Mouse (Mus musculus) heart, embryonic 15.5 days (tissue): Measurements from ENCODE around the gene Cdkl4. TPM values are rescaled to one million over a fixed set of nuclear protein-coding genes. Genes with fewer than 3 reads are reported as not detected.

ENCODE experiments used
- ATAC-seq: fragments of 200-750 bp; cut with Nextera tagmentation; replicated peaks from 2 replicates; pipeline ENCODE4 v1.8.0; 2017; ENCODE audit warnings: low read depth, moderate TSS enrichment; ENCODE audit not compliant: insufficient number of reproducible peaks, insufficient read depth, low FRiP score
- H3K27ac ChIP-seq: fragments of 300-500 bp; sonication (generic); 2 replicates; pipeline ENCODE4 v1.5.1; 2015; ENCODE audit warnings: mild to moderate bottlenecking, inconsistent platforms
- H3K27me3 ChIP-seq: fragments of 300-500 bp; sonication (generic); 2 replicates; pipeline ENCODE4 v1.6.1; 2015; ENCODE audit warnings: inconsistent platforms
- H3K36me3 ChIP-seq: fragments of 300-500 bp; sonication (generic); 2 replicates; pipeline ENCODE4 v1.6.1; 2015; ENCODE audit warnings: mild to moderate bottlenecking, inconsistent platforms
- H3K4me1 ChIP-seq: fragments of 300-500 bp; sonication (generic); replicated peaks from 2 replicates; pipeline ENCODE4 v1.6.1; 2015; ENCODE audit warnings: inconsistent platforms
- H3K4me2 ChIP-seq: fragments of 300-500 bp; sonication (generic); 2 replicates; pipeline ENCODE4 v1.6.1; 2015; ENCODE audit warnings: inconsistent platforms, mild to moderate bottlenecking, moderate library complexity
- H3K4me3 ChIP-seq: fragments of 300-500 bp; sonication (generic); 2 replicates; pipeline ENCODE4 v1.5.1; 2015; ENCODE audit warnings: mild to moderate bottlenecking, inconsistent platforms
- H3K9ac ChIP-seq: fragments of 300-500 bp; sonication (generic); 2 replicates; pipeline ENCODE4 v1.6.1; 2015; ENCODE audit warnings: mild to moderate bottlenecking, inconsistent platforms
- H3K9me3 ChIP-seq: fragments of 300-500 bp; sonication (generic); replicated peaks from 2 replicates; pipeline ENCODE4 v1.6.1; 2016; ENCODE audit warnings: inconsistent platforms
- WGBS: fragments of 180-500 bp; shearing (Covaris S2); methylation state at CpG from one replicate; pipeline ENCODE4 v1.1.7; 2015; ENCODE audit warnings: mixed read lengths; 5-methylcytosine and 5-hydroxymethylcytosine counted together
- polyA plus RNA-seq: library from polyadenylated mRNA; unstranded; fragments of >200 nt; fragmentation: Nextera tagmentation; extraction: Ambion mirVana; gene quantifications from 2 replicates; pipeline ENCODE4 v1.2.1, GENCODE M21; 2015

Gene Cdkl4
- polyA plus RNA-seq, 1 experiment from 2014 or later: 0.06 TPM

DNA sequence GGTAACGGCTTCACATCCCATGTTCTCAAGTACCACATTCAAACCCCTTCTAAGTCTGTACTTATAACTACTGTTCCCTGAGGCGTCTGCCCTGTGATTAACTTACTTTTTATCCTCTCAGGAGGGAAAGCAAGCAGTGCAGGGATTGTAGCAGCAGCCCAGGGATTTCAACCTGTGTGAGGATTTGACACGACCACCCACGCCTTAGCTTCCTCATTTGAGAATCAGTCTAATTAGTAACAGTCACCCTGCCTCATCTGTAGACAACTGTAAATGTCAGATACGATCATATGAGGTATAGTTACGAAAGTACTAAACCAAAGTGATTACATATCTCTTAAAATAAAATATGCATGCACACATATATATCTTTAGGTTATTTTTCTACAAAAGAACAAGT is 81.4 kb downstream of the Cdkl4 start:
- H3K9ac ChIP-seq: no peak overlapping the region
- no peak overlapping the region for H3K4me3 ChIP-seq
- ATAC-seq: no peak
- H3K4me2 ChIP-seq: no peak overlapping the region
- no peaks in the 10 kb centered on the region for H3K4me1 ChIP-seq
- no peaks in the 10 kb centered on the region for H3K9me3 ChIP-seq
- no peak overlapping the region for H3K27ac ChIP-seq
- no peaks in the 10 kb centered on the region for H3K36me3 ChIP-seq
- WGBS: 67% methylated on average over 6 of the region's 6 CpGs
- no peaks in the 10 kb centered on the region for H3K27me3 ChIP-seq

- no peaks in the 10 kb centered on the region for H3K36me3 ChIP-seq
- no peak overlapping the region for H3K4me2 ChIP-seq
- no peak overlapping the region for H3K9ac ChIP-seq
- H3K9me3 ChIP-seq: no peaks in the 10 kb centered on the region
- H3K4me3 ChIP-seq: no peak overlapping the region
- no peaks in the 10 kb centered on the region for H3K27me3 ChIP-seq
- H3K27ac ChIP-seq: no peak overlapping the region
- no peak for ATAC-seq
- H3K4me1 ChIP-seq: peaks cover 8% of the 10 kb centered on the region
- 76% methylated on average over 1 of the region's 1 CpGs for WGBS
Measured at GRCm38 (mm10) chr17:80493891-80494290, 83.7 kb downstream of the Cdkl4 start.

DNA sequence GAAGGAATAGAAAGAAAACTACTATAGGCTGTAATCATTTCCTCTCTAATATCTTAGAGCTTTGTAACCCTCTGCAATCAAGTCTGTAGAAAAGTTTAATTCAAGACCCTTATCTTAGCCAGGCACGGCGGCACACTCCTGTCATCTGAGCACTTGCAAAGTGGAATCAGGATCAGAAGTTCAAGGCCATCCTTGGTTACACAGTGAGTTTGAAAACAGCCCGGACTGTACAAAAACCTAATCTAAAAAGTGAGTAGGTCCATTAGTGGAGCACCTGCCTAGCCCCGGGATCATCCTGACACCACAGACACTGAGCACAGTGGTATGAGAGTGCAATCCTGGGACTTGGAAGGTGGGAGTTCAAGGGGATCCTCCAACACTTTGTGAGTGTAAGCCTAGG is 84.8 kb downstream of the Cdkl4 start:
- Histone ChIP-seq H3K4me1 (peaks cover 11% of the 10 kb centered on the region), H3K9me3 (no peaks in the 10 kb centered on the region), H3K4me2 (no peak overlapping the region), H3K36me3 (no peaks in the 10 kb centered on the region), H3K9ac (no peak overlapping the region), H3K27me3 (no peaks in the 10 kb centered on the region), H3K4me3 (no peak overlapping the region), H3K27ac (no peak overlapping the region)
- no peak for ATAC-seq
- WGBS: 76% methylated on average over 4 of the region's 4 CpGs

DNA sequence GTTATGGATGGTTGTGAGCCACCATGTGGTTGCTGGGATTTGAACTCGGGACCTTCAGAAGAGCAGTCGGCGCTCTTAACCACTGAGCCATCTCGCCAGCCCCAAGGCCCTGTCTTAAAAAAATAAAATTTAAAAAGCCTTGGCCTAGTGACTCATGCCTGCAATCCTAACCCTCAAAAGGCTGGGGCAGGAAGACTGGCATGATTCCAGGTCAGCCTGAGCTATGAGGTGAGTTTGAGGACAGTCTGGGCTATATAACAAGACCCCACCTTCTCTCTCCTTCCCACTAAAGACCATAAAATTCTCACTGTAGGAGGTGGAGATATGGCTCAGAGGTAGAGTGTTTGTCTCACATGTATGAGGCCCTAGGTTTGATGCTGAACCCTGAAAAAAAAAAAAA is 85.3 kb downstream of the Cdkl4 start:
- no peak overlapping the region for H3K27ac ChIP-seq
- H3K9me3 ChIP-seq: no peaks in the 10 kb centered on the region
- 91% methylated on average over 4 of the region's 4 CpGs for WGBS
- H3K9ac ChIP-seq: no peak overlapping the region
- ATAC-seq: no peak
- H3K36me3 ChIP-seq: no peaks in the 10 kb centered on the region
- H3K27me3 ChIP-seq: no peaks in the 10 kb centered on the region
- H3K4me2 ChIP-seq: no peak overlapping the region
- no peak overlapping the region for H3K4me3 ChIP-seq
- H3K4me1 ChIP-seq: peaks cover 11% of the 10 kb centered on the region

DNA sequence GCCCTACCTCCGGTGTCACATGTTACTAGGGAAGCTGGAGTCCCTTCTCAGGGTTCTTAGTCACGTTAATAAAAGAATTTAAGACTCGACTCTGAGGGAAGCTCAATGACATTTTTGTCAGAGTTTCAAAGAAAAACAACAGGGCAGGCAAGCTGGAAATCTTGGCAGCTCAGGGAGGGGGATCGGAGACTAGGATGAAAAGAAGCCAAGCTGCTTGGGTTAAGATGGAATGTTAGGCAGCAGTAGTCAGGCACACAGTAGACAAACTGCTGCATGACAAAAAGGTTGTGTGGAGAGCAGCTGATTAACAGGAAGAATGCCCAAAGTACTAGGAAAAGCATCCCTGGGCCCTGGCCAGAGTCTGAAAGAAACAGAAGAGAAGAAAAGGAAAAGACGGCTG is 87.4 kb downstream of the Cdkl4 start:
- Histone ChIP-seq H3K27me3 (no peaks in the 10 kb centered on the region), H3K27ac (no peak overlapping the region), H3K9me3 (no peaks in the 10 kb centered on the region), H3K4me3 (no peak overlapping the region), H3K4me1 (peaks cover 11% of the 10 kb centered on the region), H3K9ac (no peak overlapping the region), H3K36me3 (no peaks in the 10 kb centered on the region), H3K4me2 (no peak overlapping the region)
- 56% methylated on average over 5 of the region's 5 CpGs for WGBS
- ATAC-seq: no peak

GRCm38 (mm10) chr17:80488918-80489317 is 88.7 kb downstream of the Cdkl4 start:
- no peak overlapping the region for H3K4me3 ChIP-seq
- no peak overlapping the region for H3K4me2 ChIP-seq
- H3K27me3 ChIP-seq: no peaks in the 10 kb centered on the region
- peaks cover 11% of the 10 kb centered on the region for H3K4me1 ChIP-seq
- no peaks in the 10 kb centered on the region for H3K9me3 ChIP-seq
- WGBS: 30% methylated on average over 3 of the region's 3 CpGs
- peak overlapping the region; percentile 57 for H3K27ac ChIP-seq
- H3K36me3 ChIP-seq: no peaks in the 10 kb centered on the region
- no peak overlapping the region for H3K9ac ChIP-seq
- ATAC-seq: no peak

- H3K36me3 ChIP-seq: no peaks in the 10 kb centered on the region
- no peak overlapping the region for H3K27ac ChIP-seq
- H3K4me3 ChIP-seq: no peak overlapping the region
- H3K4me1 ChIP-seq: peaks cover 22% of the 10 kb centered on the region
- no peaks in the 10 kb centered on the region for H3K27me3 ChIP-seq
- ATAC-seq: no peak
- H3K4me2 ChIP-seq: no peak overlapping the region
- WGBS: 85% methylated on average over 5 of the region's 5 CpGs
- H3K9me3 ChIP-seq: no peaks in the 10 kb centered on the region
- H3K9ac ChIP-seq: no peak overlapping the region
Measured at GRCm38 (mm10) chr17:80485160-80485559, 92.5 kb downstream of the Cdkl4 start.

- H3K4me2 ChIP-seq: peak overlapping the region; percentile 65
- peak overlapping the region; percentile 84 for H3K9ac ChIP-seq
- H3K27me3 ChIP-seq: no peaks in the 10 kb centered on the region
- H3K4me3 ChIP-seq: peak overlapping the region; percentile 89
- no peaks in the 10 kb centered on the region for H3K9me3 ChIP-seq
- ATAC-seq: no peak
- WGBS: 44% methylated on average over 7 of the region's 7 CpGs
- peaks cover 25% of the 10 kb centered on the region for H3K4me1 ChIP-seq
- H3K27ac ChIP-seq: peak overlapping the region; percentile 93; the same call in 1 of the 2 replicates
- no peaks in the 10 kb centered on the region for H3K36me3 ChIP-seq
Measured at GRCm38 (mm10) chr17:80480855-80481224, 96.8 kb downstream of the Cdkl4 start.

- peak; percentile 88 for ATAC-seq
- H3K27me3 ChIP-seq: no peaks in the 10 kb centered on the region
- peaks cover 25% of the 10 kb centered on the region for H3K4me1 ChIP-seq
- peak within 1 kb of the TSS; percentile 84 for H3K9ac ChIP-seq
- H3K27ac ChIP-seq: peak within 1 kb of the TSS; percentile 93
- H3K36me3 ChIP-seq: no peaks in the 10 kb centered on the region
- H3K4me2 ChIP-seq: peak within 1 kb of the TSS; percentile 65
- H3K9me3 ChIP-seq: no peaks in the 10 kb centered on the region
- whole genome bisulfite sequencing: under 1% methylated on average over 58 of the region's 90 CpGs
- H3K4me3 ChIP-seq: peak within 1 kb of the TSS; percentile 89
Measured at GRCm38 (mm10) chr17:80480031-80480854, 97.4 kb downstream of the Cdkl4 start, which contains the start of gene Sos1. Sos1 (minus strand) TSS chr17:80480453.

GRCm38 (mm10) chr17:80479295-80480030 is 98.2 kb downstream of the Cdkl4 start:
- no peaks in the 10 kb centered on the region for H3K36me3 ChIP-seq
- H3K27me3 ChIP-seq: no peaks in the 10 kb centered on the region
- peak overlapping the region; percentile 89 for H3K4me3 ChIP-seq
- no peaks in the 10 kb centered on the region for H3K9me3 ChIP-seq
- peak; percentile 51 for ATAC-seq
- H3K4me2 ChIP-seq: peak overlapping the region; percentile 65
- peaks cover 25% of the 10 kb centered on the region for H3K4me1 ChIP-seq
- H3K9ac ChIP-seq: peak overlapping the region; percentile 84
- peak overlapping the region; percentile 93 for H3K27ac ChIP-seq
- WGBS: under 1% methylated on average over 71 of the region's 71 CpGs

- Histone ChIP-seq H3K36me3 (no peaks in the 10 kb centered on the region), H3K27me3 (no peaks in the 10 kb centered on the region), H3K4me2 (no peak overlapping the region), H3K9me3 (no peaks in the 10 kb centered on the region), H3K4me3 (no peak overlapping the region), H3K27ac (no peak overlapping the region), H3K9ac (no peak overlapping the region), H3K4me1 (peaks cover 27% of the 10 kb centered on the region)
- 86% methylated on average over 2 of the region's 2 CpGs for WGBS
- no peak for ATAC-seq
Measured at GRCm38 (mm10) chr17:80477679-80478078, 99.9 kb downstream of the Cdkl4 start.
